In genomic region chr2:84810886-84811577, GRCm38 (mm10) we compare ENCODE assay signal across 8 mouse cellular contexts. TPM values are rescaled to one million over a fixed set of nuclear protein-coding genes. Genes with fewer than 3 reads are reported as not detected.
DNase-seq lines count a peak whose midpoint lies in the region; ATAC-seq and TF ChIP-seq lines count a peak whose summit lies in the region.

No protein-coding gene starts in this region.

- H3K27ac ChIP-seq in embryonic facial prominence, embryonic 13.5 days = peak overlapping the region; percentile 60
- H3K27ac ChIP-seq in heart, adult 2 months = peak overlapping the region; percentile 47
- H3K27ac ChIP-seq in kidney, adult 2 months (ENCODE audit: insufficient read depth, low read depth, low read length) = no peak overlapping the region
- H3K27ac ChIP-seq in limb, embryonic 10.5 days = peak overlapping the region; percentile 75
- no peak overlapping the region for H3K27ac ChIP-seq in midbrain, embryonic 12.5 days (replicated peaks)

- TF ChIP-seq EP300 in heart, adult 2 months (IDR thresholded peaks at IDR 0.05; ENCODE audit: insufficient read depth, low read depth, low read length) = no peak

- H3K4me2 ChIP-seq in embryonic facial prominence, embryonic 13.5 days = peak overlapping the region; percentile 56
- H3K4me2 ChIP-seq in midbrain, embryonic 12.5 days (replicated peaks) = peak overlapping the region; percentile 42

- intact Hi-C loops in heart, adult 2 months (cut with DNase I) = no loop called here

- H3K27me3 ChIP-seq in embryonic facial prominence, embryonic 13.5 days = no peaks in the 10 kb centered on the region
- H3K27me3 ChIP-seq in heart, adult 2 months (ENCODE audit: control insufficient read depth, insufficient read depth, low read length) = no peaks in the 10 kb centered on the region
- H3K27me3 ChIP-seq in kidney, adult 2 months (replicated peaks; ENCODE audit: control insufficient read depth, insufficient read depth, low read length) = no peaks in the 10 kb centered on the region
- H3K27me3 ChIP-seq in limb, embryonic 10.5 days (ENCODE audit: low read depth, poor library complexity, severe bottlenecking) = no peaks in the 10 kb centered on the region
- H3K27me3 ChIP-seq in midbrain, embryonic 12.5 days = no peaks in the 10 kb centered on the region

- peak overlapping the region; percentile 28 for H3K4me3 ChIP-seq in embryonic facial prominence, embryonic 13.5 days
- peak overlapping the region; percentile 38 for H3K4me3 ChIP-seq in heart, adult 2 months
- peak overlapping the region; percentile 39 for H3K4me3 ChIP-seq in kidney, adult 2 months (ENCODE audit: insufficient read depth, low read depth, low read length)
- peak overlapping the region; percentile 37 for H3K4me3 ChIP-seq in limb, embryonic 10.5 days
- 0 out of 2 replicates have a peak overlapping the region, but pooled peaks have one; percentile 21 for H3K4me3 ChIP-seq in midbrain, embryonic 12.5 days

- H3K4me1 ChIP-seq in embryonic facial prominence, embryonic 13.5 days = peaks cover 15% of the 10 kb centered on the region
- H3K4me1 ChIP-seq in heart, adult 2 months (ENCODE audit: control insufficient read depth, insufficient read depth, low read length) = peaks cover 5% of the 10 kb centered on the region
- no peaks in the 10 kb centered on the region for H3K4me1 ChIP-seq in kidney, adult 2 months (ENCODE audit: control insufficient read depth, insufficient read depth, low read length)
- H3K4me1 ChIP-seq in limb, embryonic 10.5 days = peaks cover 9% of the 10 kb centered on the region
- H3K4me1 ChIP-seq in midbrain, embryonic 12.5 days = peaks cover 4% of the 10 kb centered on the region; the same call in 1 of the 2 replicates

- peak; percentile 52 for ATAC-seq in embryonic facial prominence, embryonic 13.5 days (ENCODE audit: insufficient number of reproducible peaks, insufficient read depth, low FRiP score, low TSS enrichment, low read depth)
- peak; percentile 63 for ATAC-seq in midbrain, embryonic 12.5 days (ENCODE audit: low FRiP score, low read depth)

- peak; percentile 96 for TF ChIP-seq CTCF in heart, adult 2 months (IDR thresholded peaks at IDR 0.05)
- peak; percentile 78 for TF ChIP-seq CTCF in kidney, adult 2 months (conservative IDR thresholded peaks at IDR 0.05; ENCODE audit: insufficient read depth, insufficient read length, low read depth, low read length)

- H3K79me2 ChIP-seq in heart, adult 2 months (replicated peaks; ENCODE audit: control insufficient read depth, insufficient read depth, low read length) = no peaks in the 10 kb centered on the region

- 30% methylated on average over 26 of the region's 26 CpGs for WGBS in embryonic facial prominence, embryonic 13.5 days
- WGBS in heart, adult 2 months = 15% methylated on average over 26 of the region's 26 CpGs
- 29% methylated on average over 26 of the region's 26 CpGs for WGBS in kidney, adult 2 months
- 40% methylated on average over 26 of the region's 26 CpGs for WGBS in limb, embryonic 10.5 days
- 41% methylated on average over 26 of the region's 26 CpGs for WGBS in midbrain, embryonic 12.5 days

- H3K9me3 ChIP-seq in embryonic facial prominence, embryonic 13.5 days = no peaks in the 10 kb centered on the region
- no peaks in the 10 kb centered on the region for H3K9me3 ChIP-seq in limb, embryonic 10.5 days (replicated peaks)
- no peaks in the 10 kb centered on the region for H3K9me3 ChIP-seq in midbrain, embryonic 12.5 days

- 0 out of 2 replicates have a peak overlapping the region, but pooled peaks have one; percentile 44 for H3K9ac ChIP-seq in embryonic facial prominence, embryonic 13.5 days
- H3K9ac ChIP-seq in heart, adult 2 months (ENCODE audit: low read depth, low read length) = no peak overlapping the region
- H3K9ac ChIP-seq in midbrain, embryonic 12.5 days (replicated peaks) = peak overlapping the region; percentile 6; the same call in 1 of the 2 replicates

- peaks cover 5% of the 10 kb centered on the region for H3K36me3 ChIP-seq in embryonic facial prominence, embryonic 13.5 days
- no peaks in the 10 kb centered on the region for H3K36me3 ChIP-seq in heart, adult 2 months (ENCODE audit: control insufficient read depth, insufficient read depth, low read length)
- no peaks in the 10 kb centered on the region for H3K36me3 ChIP-seq in kidney, adult 2 months (ENCODE audit: control insufficient read depth, insufficient read depth, low read length)
- no peaks in the 10 kb centered on the region for H3K36me3 ChIP-seq in limb, embryonic 10.5 days
- no peaks in the 10 kb centered on the region for H3K36me3 ChIP-seq in midbrain, embryonic 12.5 days

- DNase-seq in adrenal gland, postnatal 25 days = peak; percentile 76
- peak; percentile 86 to 89 for DNase-seq in heart, adult 2 months
- DNase-seq in kidney, adult 2 months = peak; percentile 90
- DNase-seq in limb, embryonic 10.5 days (ENCODE audit: low spot score) = peak; percentile 86
- DNase-seq in skeletal muscle tissue, adult 2 months (ENCODE audit: low read depth, low spot score) = peak; percentile 81
- DNase-seq in yolk sac, embryonic 10.5 days (ENCODE audit: low spot score) = peak; percentile 91

- TF ChIP-seq POLR2A in heart, adult 2 months (IDR thresholded peaks at IDR 0.05; ENCODE audit: insufficient read depth, low read depth, low read length) = no peak
- TF ChIP-seq POLR2A in kidney, adult 2 months (IDR thresholded peaks at IDR 0.05; ENCODE audit: low read depth, low read length) = no peak

RNA-seq across cellular contexts. Expression of gene Smtnl1, which starts 11.4 kb away (rescaled TPM):
- total RNA-seq in adrenal gland, postnatal 25 days (2021) = not detected in 2 replicates
- polyA plus RNA-seq in embryonic facial prominence, embryonic 13.5 days (2015; fragmentation: Nextera tagmentation; extraction: Ambion mirVana) = 0.18 TPM in 1 of 2 replicates, not detected in the other
- not detected for total RNA-seq in heart, adult 2 months (2021)
- polyA plus RNA-seq in heart, adult 2 months (2012; rRNA removed) = not detected in 2 replicates
- 2.6 TPM in 1 of 2 replicates, not detected in the other for polyA plus RNA-seq in kidney, adult 2 months (2012; rRNA removed)
- 0.11 and 0.56 TPM in 2 replicates for polyA plus RNA-seq in limb, embryonic 10.5 days (2016; fragmentation: Nextera tagmentation; extraction: Ambion mirVana)
- polyA plus RNA-seq in midbrain, embryonic 12.5 days (2016; fragmentation: Nextera tagmentation; extraction: Ambion mirVana) = 0.13 TPM in 1 of 2 replicates, not detected in the other

RNA-seq across cellular contexts. Expression of gene Ube2l6, which starts 12.4 kb away (rescaled TPM):
- 16.9 and 19.9 TPM in 2 replicates for total RNA-seq in adrenal gland, postnatal 25 days (2021)
- 28.1 and 32.7 TPM in 2 replicates for polyA plus RNA-seq in embryonic facial prominence, embryonic 13.5 days (2015; fragmentation: Nextera tagmentation; extraction: Ambion mirVana)
- 100 to 1,000 TPM in 1 of 2 experiments, 10 to 100 TPM in 1; 26.5 to 109 TPM for total RNA-seq in heart, adult 2 months (2021)
- 42.0 and 131 TPM in 2 replicates for polyA plus RNA-seq in heart, adult 2 months (2012; rRNA removed)
- 18.1 and 24.1 TPM in 2 replicates for polyA plus RNA-seq in kidney, adult 2 months (2012; rRNA removed)
- 17.6 and 19.2 TPM in 2 replicates for polyA plus RNA-seq in limb, embryonic 10.5 days (2016; fragmentation: Nextera tagmentation; extraction: Ambion mirVana)
- 26.6 and 31.2 TPM in 2 replicates for polyA plus RNA-seq in midbrain, embryonic 12.5 days (2016; fragmentation: Nextera tagmentation; extraction: Ambion mirVana)

RNA-seq across cellular contexts. Expression of gene Timm10, which starts 15.8 kb away (rescaled TPM):
- 40.4 and 43.8 TPM in 2 replicates for total RNA-seq in adrenal gland, postnatal 25 days (2021)
- polyA plus RNA-seq in embryonic facial prominence, embryonic 13.5 days (2015; fragmentation: Nextera tagmentation; extraction: Ambion mirVana) = 40.4 and 47.6 TPM in 2 replicates
- 100 to 1,000 TPM; 106 to 129 TPM for total RNA-seq in heart, adult 2 months (2021)
- polyA plus RNA-seq in heart, adult 2 months (2012; rRNA removed) = 123 and 136 TPM in 2 replicates
- 62.2 and 90.3 TPM in 2 replicates for polyA plus RNA-seq in kidney, adult 2 months (2012; rRNA removed)
- polyA plus RNA-seq in limb, embryonic 10.5 days (2016; fragmentation: Nextera tagmentation; extraction: Ambion mirVana) = 64.5 and 71.0 TPM in 2 replicates
- polyA plus RNA-seq in midbrain, embryonic 12.5 days (2016; fragmentation: Nextera tagmentation; extraction: Ambion mirVana) = 32.7 and 35.8 TPM in 2 replicates

RNA-seq across cellular contexts. Expression of gene Slc43a1, which starts 27.6 kb away (rescaled TPM):
- total RNA-seq in adrenal gland, postnatal 25 days (2021) = 2.4 and 4.3 TPM in 2 replicates
- polyA plus RNA-seq in embryonic facial prominence, embryonic 13.5 days (2015; fragmentation: Nextera tagmentation; extraction: Ambion mirVana) = 16.5 and 17.0 TPM in 2 replicates
- 1 to 10 TPM; 2.1 to 2.3 TPM for total RNA-seq in heart, adult 2 months (2021)
- polyA plus RNA-seq in heart, adult 2 months (2012; rRNA removed) = 3.7 and 6.7 TPM in 2 replicates
- 3.6 and 4.3 TPM in 2 replicates for polyA plus RNA-seq in kidney, adult 2 months (2012; rRNA removed)
- 36.6 and 42.6 TPM in 2 replicates for polyA plus RNA-seq in limb, embryonic 10.5 days (2016; fragmentation: Nextera tagmentation; extraction: Ambion mirVana)
- polyA plus RNA-seq in midbrain, embryonic 12.5 days (2016; fragmentation: Nextera tagmentation; extraction: Ambion mirVana) = 9.5 and 10.2 TPM in 2 replicates

RNA-seq across cellular contexts. Expression of gene Serping1, which starts 35.8 kb away (rescaled TPM):
- 31.8 and 33.5 TPM in 2 replicates for total RNA-seq in adrenal gland, postnatal 25 days (2021)
- 26.0 and 31.3 TPM in 2 replicates for polyA plus RNA-seq in embryonic facial prominence, embryonic 13.5 days (2015; fragmentation: Nextera tagmentation; extraction: Ambion mirVana)
- total RNA-seq in heart, adult 2 months (2021) = 10 to 100 TPM; 79.7 to 81.5 TPM
- 268 and 301 TPM in 2 replicates for polyA plus RNA-seq in heart, adult 2 months (2012; rRNA removed)
- 232 and 288 TPM in 2 replicates for polyA plus RNA-seq in kidney, adult 2 months (2012; rRNA removed)
- polyA plus RNA-seq in limb, embryonic 10.5 days (2016; fragmentation: Nextera tagmentation; extraction: Ambion mirVana) = 9.3 and 10.8 TPM in 2 replicates
- 38.8 and 46.2 TPM in 2 replicates for polyA plus RNA-seq in midbrain, embryonic 12.5 days (2016; fragmentation: Nextera tagmentation; extraction: Ambion mirVana)

Comparison
In these comparisons a context has a peak if more than half of its experiments do, and no peak if none do; other contexts are left out.
1. H3K27ac ChIP-seq: peak in embryonic facial prominence, embryonic 13.5 days (single experiment), heart, adult 2 months (single experiment) and limb, embryonic 10.5 days (single experiment); none in kidney, adult 2 months (single experiment) and midbrain, embryonic 12.5 days (single experiment).
2. Peak in every context shown above with its lines, with median percentiles within 50 percentile points of each other: DNase-seq and H3K4me3 ChIP-seq.